Mouse (Mus musculus) liver, embryonic 11.5 days (tissue): ENCODE measurements around the gene Mex3d. TPM values are rescaled to one million over a fixed set of nuclear protein-coding genes. Genes with fewer than 3 reads are reported as not detected.
A peak's percentile ranks its signal among the peaks of the same experiment; 100 is the strongest.

ENCODE experiments used
- ATAC-seq: fragments of 200-750 bp; cut with Nextera tagmentation; replicated peaks from 2 replicates; pipeline ENCODE4 v1.8.0; 2017; ENCODE audit warnings: moderate number of reproducible peaks, mild to moderate bottlenecking, moderate TSS enrichment, moderate library complexity; ENCODE audit not compliant: low FRiP score
- DNase-seq: peaks from one replicate; pipeline ENCODE4 v3.0.0-alpha.2; 2017; ENCODE audit warnings: low spot score
- H3K27ac ChIP-seq: fragments of 300-500 bp; sonication (generic); 2 replicates; pipeline ENCODE4 v1.5.1; 2014; ENCODE audit warnings: mild to moderate bottlenecking, low read depth, low read length, control low read depth
- H3K27me3 ChIP-seq: fragments of 300-500 bp; sonication (generic); replicated peaks from 2 replicates; pipeline ENCODE4 v1.6.1; 2014; ENCODE audit warnings: low read length, mixed read lengths; ENCODE audit not compliant: control insufficient read depth, insufficient read depth
- H3K36me3 ChIP-seq: fragments of 300-500 bp; sonication (generic); 2 replicates; pipeline ENCODE4 v1.6.1; 2014; ENCODE audit warnings: mild to moderate bottlenecking, low read length, moderate library complexity, mixed read lengths; ENCODE audit not compliant: control insufficient read depth, insufficient read depth
- H3K4me1 ChIP-seq: fragments of 300-500 bp; sonication (generic); replicated peaks from 2 replicates; pipeline ENCODE4 v1.6.1; 2014; ENCODE audit warnings: low read length, mixed read lengths; ENCODE audit not compliant: control insufficient read depth, insufficient read depth
- H3K4me2 ChIP-seq: fragments of 300-500 bp; sonication (generic); 2 replicates; pipeline ENCODE4 v1.6.1; 2014; ENCODE audit warnings: mild to moderate bottlenecking, control low read depth, moderate library complexity
- H3K4me3 ChIP-seq: fragments of 300-500 bp; sonication (generic); 2 replicates; pipeline ENCODE4 v1.5.1; 2014; ENCODE audit warnings: low read depth, low read length, control low read depth
- H3K9ac ChIP-seq: fragments of 300-500 bp; sonication (generic); 2 replicates; pipeline ENCODE4 v1.6.1; 2014; ENCODE audit warnings: low read depth, low read length, control low read depth
- H3K9me3 ChIP-seq: fragments of 300-500 bp; sonication (generic); 2 replicates; pipeline ENCODE4 v1.6.1; 2016; ENCODE audit warnings: low read length, inconsistent platforms, mixed read lengths; ENCODE audit not compliant: control insufficient read depth
- WGBS: fragments of 180-500 bp; shearing (Covaris S2); extraction: QIAGEN DNeasy Blood & Tissue Kit; methylation state at CpG from one replicate; pipeline ENCODE4 v1.1.7; 2014; 5-methylcytosine and 5-hydroxymethylcytosine counted together
- polyA plus RNA-seq: library from polyadenylated mRNA; unstranded; fragments of >200 nt; fragmentation: Nextera tagmentation; extraction: Ambion mirVana; gene quantifications from 2 replicates; pipeline ENCODE4 v1.2.1, GENCODE M21; 2014

Gene Mex3d
- 2.5 and 3.7 TPM in 2 replicates for polyA plus RNA-seq

- peak; percentile 88 for DNase-seq
- ATAC-seq: peak; percentile 58; the same call in 1 of the 2 replicates
- Histone ChIP-seq H3K4me2 (peak within 1 kb of the TSS; percentile 95), H3K27ac (peak within 1 kb of the TSS; percentile 60), H3K4me3 (peak within 1 kb of the TSS; percentile 88), H3K36me3 (peaks cover 19% of the 10 kb centered on the region), H3K9ac (peak within 1 kb of the TSS; percentile 86), H3K9me3 (no peaks in the 10 kb centered on the region), H3K27me3 (no peaks in the 10 kb centered on the region), H3K4me1 (peaks cover 43% of the 10 kb centered on the region)
- 0% methylated on average over 11 of the region's 61 CpGs for WGBS
Measured at GRCm38 (mm10) chr10:80387522-80387959, at the start of gene Mex3d. TSS of gene Mex3d (minus strand) at chr10:80387659.

GRCm38 (mm10) chr10:80436276-80436675 lies 48.8 kb upstream of the Mex3d start:
- 19% methylated on average over 9 of the region's 9 CpGs for WGBS
- Histone ChIP-seq H3K36me3 (no peaks in the 10 kb centered on the region), H3K4me3 (0 out of 2 replicates have a peak overlapping the region, but pooled peaks have one; percentile 1), H3K4me2 (peak overlapping the region; percentile 42), H3K9ac (peak overlapping the region; percentile 57; the same call in 1 of the 2 replicates), H3K9me3 (no peaks in the 10 kb centered on the region), H3K27me3 (no peaks in the 10 kb centered on the region), H3K4me1 (peaks cover 30% of the 10 kb centered on the region), H3K27ac (peak overlapping the region; percentile 28; the same call in 1 of the 2 replicates)
- DNase-seq: no peak
- ATAC-seq: no peak

- Histone ChIP-seq H3K4me3 (0 out of 2 replicates have a peak overlapping the region, but pooled peaks have one; percentile 1), H3K36me3 (peaks cover 3% of the 10 kb centered on the region; the same call in 1 of the 2 replicates), H3K9ac (peak overlapping the region; percentile 57), H3K4me1 (peaks cover 34% of the 10 kb centered on the region), H3K9me3 (no peaks in the 10 kb centered on the region), H3K27ac (peak overlapping the region; percentile 28; the same call in 1 of the 2 replicates), H3K27me3 (no peaks in the 10 kb centered on the region), H3K4me2 (peak overlapping the region; percentile 42)
- ATAC-seq: peak; percentile 16; the same call in 1 of the 2 replicates
- DNase-seq: no peak
- WGBS: 43% methylated on average over 7 of the region's 7 CpGs
Measured at GRCm38 (mm10) chr10:80435764-80436163, 48.3 kb upstream of the Mex3d start.

- 71% methylated on average over 3 of the region's 3 CpGs for WGBS
- ATAC-seq: no peak
- Histone ChIP-seq H3K4me1 (peaks cover 34% of the 10 kb centered on the region), H3K27ac (peak overlapping the region; percentile 50), H3K36me3 (peaks cover 11% of the 10 kb centered on the region), H3K4me2 (peak overlapping the region; percentile 94), H3K27me3 (no peaks in the 10 kb centered on the region), H3K4me3 (peak overlapping the region; percentile 100), H3K9me3 (no peaks in the 10 kb centered on the region), H3K9ac (peak overlapping the region; percentile 46)
- no peak for DNase-seq
Measured at GRCm38 (mm10) chr10:80434823-80435222, 47.4 kb upstream of the Mex3d start.

- peaks cover 34% of the 10 kb centered on the region for H3K4me1 ChIP-seq
Measured at GRCm38 (mm10) chr10:80434233-80434592, 46.8 kb upstream of the Mex3d start.

DNA sequence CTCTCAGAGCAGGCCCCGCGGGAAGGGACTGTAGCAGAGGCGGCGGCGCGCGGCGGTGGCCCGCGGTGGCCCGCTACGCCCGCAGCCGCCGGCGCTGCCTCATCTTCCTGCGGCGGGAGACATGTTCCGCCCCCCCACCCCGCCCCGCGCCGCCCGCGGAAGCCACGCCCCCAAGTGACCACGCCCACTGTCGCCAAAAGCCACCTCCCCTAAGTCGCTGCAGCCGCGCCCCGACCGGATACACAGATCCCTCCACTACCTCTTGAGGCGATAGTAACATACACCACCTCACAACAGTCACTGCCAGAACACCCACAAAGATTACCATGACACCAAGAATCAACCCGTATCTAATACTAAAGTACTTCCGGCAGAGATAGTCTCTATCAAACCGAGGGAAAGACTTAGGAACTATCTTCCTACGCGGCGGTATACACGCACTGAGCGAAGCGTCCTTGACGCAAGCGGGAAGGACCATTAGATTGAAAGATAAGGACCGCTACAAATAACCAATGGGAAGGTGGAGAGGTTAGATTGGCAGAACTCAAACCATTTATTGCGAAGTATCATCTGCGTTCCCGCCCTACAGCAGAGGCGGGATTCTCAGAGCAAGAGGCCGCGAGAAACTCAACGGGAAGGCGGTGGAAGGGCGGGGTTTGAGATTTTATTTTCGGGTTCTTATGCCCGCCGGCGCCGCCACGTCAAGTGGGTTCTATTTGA lies 46.2 kb upstream of the Mex3d start, which contains the start of gene Tcf3:
Gene Tcf3 (minus strand): TSS at position 135 of the 720 bp plus-strand sequence.
- Histone ChIP-seq H3K4me1 (peaks cover 34% of the 10 kb centered on the region), H3K27ac (peak within 1 kb of the TSS; percentile 97), H3K9ac (peak within 1 kb of the TSS; percentile 100), H3K4me3 (peak within 1 kb of the TSS; percentile 100), H3K27me3 (no peaks in the 10 kb centered on the region), H3K36me3 (peaks cover 20% of the 10 kb centered on the region), H3K4me2 (peak within 1 kb of the TSS; percentile 94), H3K9me3 (no peaks in the 10 kb centered on the region)
- under 1% methylated on average over 61 of the region's 61 CpGs for WGBS
- DNase-seq: peak; percentile 93
- ATAC-seq: peak; percentile 89

More at GRCm38 (mm10) chr10:80434233-80434592, 46.8 kb upstream of the Mex3d start:
- no peaks in the 10 kb centered on the region for H3K9me3 ChIP-seq
- WGBS: 11% methylated on average over 8 of the region's 8 CpGs
- H3K4me3 ChIP-seq: peak overlapping the region; percentile 100
- DNase-seq: no peak
- H3K27me3 ChIP-seq: no peaks in the 10 kb centered on the region
- peak overlapping the region; percentile 50 for H3K27ac ChIP-seq
- peaks cover 17% of the 10 kb centered on the region for H3K36me3 ChIP-seq
- H3K9ac ChIP-seq: peak overlapping the region; percentile 46; the same call in 1 of the 2 replicates
- H3K4me2 ChIP-seq: peak overlapping the region; percentile 94
- no peak for ATAC-seq

DNA sequence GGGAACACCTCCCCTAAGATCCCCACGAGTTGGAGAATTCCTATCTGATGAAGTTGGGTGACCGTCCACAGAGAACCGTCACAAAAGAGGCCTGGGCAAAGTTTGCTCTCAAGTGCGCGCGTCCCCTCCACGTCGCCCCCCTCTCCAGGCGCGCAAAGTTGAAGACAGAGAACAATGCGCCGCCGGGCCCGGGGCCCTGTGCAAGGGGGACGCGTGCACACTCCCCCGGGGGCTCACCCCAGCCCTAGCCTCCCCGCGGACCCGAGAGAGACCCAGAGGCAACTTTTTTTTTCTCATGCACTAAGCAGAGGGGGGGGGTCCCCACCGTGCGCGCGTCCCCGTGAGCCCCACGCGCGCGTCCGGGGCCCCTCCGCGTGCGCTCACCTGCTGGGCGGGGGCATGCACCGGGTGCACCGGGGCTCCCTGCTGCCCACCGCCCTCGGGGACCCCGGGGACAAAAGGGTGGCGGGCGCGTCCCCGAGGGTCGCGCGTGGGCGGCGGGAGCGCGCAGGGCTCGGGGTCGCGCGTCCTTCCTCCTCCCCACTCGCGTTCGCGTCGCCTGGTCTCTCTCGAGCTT lies 45.6 kb upstream of the Mex3d start:
- Histone ChIP-seq H3K4me1 (peaks cover 34% of the 10 kb centered on the region), H3K4me2 (peak overlapping the region; percentile 94), H3K9me3 (no peaks in the 10 kb centered on the region), H3K27ac (peak overlapping the region; percentile 97), H3K4me3 (peak overlapping the region; percentile 100), H3K27me3 (no peaks in the 10 kb centered on the region), H3K36me3 (peaks cover 26% of the 10 kb centered on the region), H3K9ac (peak overlapping the region; percentile 100)
- ATAC-seq (no peak; the same call in 1 of the 2 replicates), DNase-seq (peak; percentile 67)
- whole genome bisulfite sequencing: under 1% methylated on average over 60 of the region's 60 CpGs

GRCm38 (mm10) chr10:80432387-80432785 lies 44.9 kb upstream of the Mex3d start:
- WGBS: 5% methylated on average over 4 of the region's 4 CpGs
- Histone ChIP-seq H3K36me3 (peaks cover 33% of the 10 kb centered on the region), H3K9me3 (no peaks in the 10 kb centered on the region)

More at GRCm38 (mm10) chr10:80432387-80432785, 44.9 kb upstream of the Mex3d start:
- peak overlapping the region; percentile 100 for H3K4me3 ChIP-seq
- H3K27ac ChIP-seq: peak overlapping the region; percentile 97
- peak overlapping the region; percentile 100 for H3K9ac ChIP-seq
- ATAC-seq (no peak), DNase-seq (no peak)
- no peaks in the 10 kb centered on the region for H3K27me3 ChIP-seq
- H3K4me1 ChIP-seq: peaks cover 34% of the 10 kb centered on the region
- H3K4me2 ChIP-seq: peak overlapping the region; percentile 94
